Mouse (Mus musculus): ENCODE data around the gene Nat8f2. TPM values are rescaled to one million over a fixed set of nuclear protein-coding genes. Genes with fewer than 3 reads are reported as not detected.

Gene Nat8f2
- 0.70 TPM for total RNA-seq (2023)

GRCm38 (mm10) chr6:85869006-85869405, at the start of gene Nat8f2:
Nat8f2 (minus strand) TSS chr6:85869158.

GRCm38 (mm10) chr6:85915539-85916513, 46.9 kb upstream of the Nat8f2 start, which contains the start of gene Nat8f1:
Nat8f1 (minus strand) TSS chr6:85915687.

GRCm38 (mm10) chr6:85911587-85911986, 42.6 kb upstream of the Nat8f2 start, which contains the start of gene Tprkb:
Tprkb (plus strand) TSS chr6:85911865.

GRCm38 (mm10) chr6:85904642-85905061, 35.7 kb upstream of the Nat8f2 start, which contains the start of gene Nat8f4:
Nat8f4 (minus strand) TSS chr6:85904884.

GRCm38 (mm10) chr6:85831796-85832321, 37.1 kb downstream of the Nat8f2 start, which contains the start of gene Nat8:
Nat8 (minus strand) TSS chr6:85832082.

GRCm38 (mm10) chr6:85820837-85821236, 48.1 kb downstream of the Nat8f2 start, which contains the start of the genes Nat8f6 and Nat8f5:
Nat8f6 (minus strand) TSS chr6:85820954.
Nat8f5 (minus strand) TSS chr6:85820972.

Other genes starting within 250 kb of the Nat8f2 start
- gene Nat8f7, start 156.0 kb downstream of the Nat8f2 start, total RNA-seq (2023): not detected
- not detected for gene Nat8f3, start 103.4 kb downstream of the Nat8f2 start, total RNA-seq (2023)
- gene Nat8f6, start 48.2 kb downstream of the Nat8f2 start, total RNA-seq (2023): not detected
- not detected for gene Nat8f5, start 48.2 kb downstream of the Nat8f2 start, total RNA-seq (2023)
- not detected for gene Nat8, start 37.1 kb downstream of the Nat8f2 start, total RNA-seq (2023)
- 2.5 TPM for gene Nat8f4, start 35.7 kb upstream of the Nat8f2 start, total RNA-seq (2023)
- 22.4 TPM for gene Tprkb, start 42.7 kb upstream of the Nat8f2 start, total RNA-seq (2023)
- gene Nat8f1, start 46.5 kb upstream of the Nat8f2 start, total RNA-seq (2023): 4.9 TPM
- 239 TPM for gene Dusp11, start 92.5 kb upstream of the Nat8f2 start, total RNA-seq (2023)
- gene Figla, start 147.0 kb upstream of the Nat8f2 start, total RNA-seq (2023): not detected
- gene Add2, start 159.5 kb upstream of the Nat8f2 start, total RNA-seq (2023): 3.2 TPM